Mouse (Mus musculus) heart, postnatal 0 days (tissue): ENCODE results near the gene Zfp580. TPM values are rescaled to one million over a fixed set of nuclear protein-coding genes. Genes with fewer than 3 reads are reported as not detected.

Experiments
- ATAC-seq: fragments of 200-750 bp; cut with Nextera tagmentation; 2 replicates; pipeline ENCODE4 v1.8.0; 2017; ENCODE audit warnings: low read depth, moderate number of reproducible peaks, moderate library complexity; ENCODE audit not compliant: insufficient read depth
- DNase-seq: peaks from one replicate; pipeline ENCODE4 v3.0.0-alpha.2; 2016; ENCODE audit warnings: low spot score
- H3K27ac ChIP-seq: fragments of 300-500 bp; sonication (generic); 2 replicates; pipeline ENCODE4 v1.5.1; 2014; ENCODE audit warnings: low read depth, mild to moderate bottlenecking
- H3K27me3 ChIP-seq: fragments of 300-500 bp; sonication (generic); 2 replicates; pipeline ENCODE4 v1.6.1; 2014; ENCODE audit warnings: low read length, mixed read lengths; ENCODE audit not compliant: control insufficient read depth, insufficient read depth
- H3K36me3 ChIP-seq: fragments of 300-500 bp; sonication (generic); replicated peaks from 2 replicates; pipeline ENCODE4 v1.6.1; 2014; ENCODE audit warnings: low read length, mixed read lengths; ENCODE audit not compliant: control insufficient read depth, insufficient read depth
- H3K4me1 ChIP-seq: fragments of 300-500 bp; sonication (generic); 2 replicates; pipeline ENCODE4 v1.6.1; 2014; ENCODE audit warnings: antibody characterized with exemption; ENCODE audit not compliant: control insufficient read depth, insufficient read depth
- H3K4me2 ChIP-seq: fragments of 300-500 bp; sonication (generic); 2 replicates; pipeline ENCODE4 v1.6.1; 2014; ENCODE audit warnings: low read depth, mild to moderate bottlenecking, low read length, moderate library complexity
- H3K4me3 ChIP-seq: fragments of 300-500 bp; sonication (generic); 2 replicates; pipeline ENCODE4 v1.5.1; 2014; ENCODE audit warnings: low read depth, low read length
- H3K9ac ChIP-seq: fragments of 300-500 bp; sonication (generic); replicated peaks from 2 replicates; pipeline ENCODE4 v1.6.1; 2014; ENCODE audit warnings: low read depth, low read length, mixed read lengths
- H3K9me3 ChIP-seq: fragments of 300-500 bp; sonication (generic); replicated peaks from 2 replicates; pipeline ENCODE4 v1.6.1; 2016; ENCODE audit warnings: low read length; ENCODE audit not compliant: control insufficient read depth
- CTCF ChIP-seq: IDR thresholded peaks from 2 replicates; pipeline ENCODE4 v1.5.1; 2016; ENCODE audit warnings: antibody characterized with exemption, control low read depth, low read depth
- EP300 ChIP-seq: IDR thresholded peaks from 2 replicates; pipeline ENCODE4 v1.6.1; 2016; ENCODE audit warnings: antibody characterized with exemption, low read depth
- WGBS: fragments of 180-500 bp; shearing (Covaris S2); extraction: QIAGEN DNeasy Blood & Tissue Kit; methylation state at CpG from one replicate; pipeline ENCODE4 v1.1.7; 2014; 5-methylcytosine and 5-hydroxymethylcytosine counted together
- polyA plus RNA-seq: library from polyadenylated mRNA; unstranded; fragments of >200 nt; fragmentation: Nextera tagmentation; extraction: Ambion mirVana; gene quantifications from 2 replicates; pipeline ENCODE4 v1.2.1, GENCODE M21; 2015
- total RNA-seq: library from RNA; depleted of rRNA; stranded (reverse); fragments of >200 nt; gene quantifications from 2 replicates; pipeline ENCODE4 v1.2.3, GENCODE M21; 2014; ENCODE audit warnings: low replicate concordance

Zfp580 gene
- total and polyA plus RNA-seq, 2 experiments from 2014 or later = 16.6 TPM; not detected in 1

GRCm38 (mm10) chr7:5030554-5031275, 20.6 kb upstream of the Zfp580 start:
- peaks cover 21% of the 10 kb centered on the region for H3K9me3 ChIP-seq
- no peak overlapping the region for H3K27ac ChIP-seq
- H3K4me3 ChIP-seq = no peak overlapping the region
- no peak for ATAC-seq
- no peak overlapping the region for H3K4me2 ChIP-seq
- no peak overlapping the region for H3K9ac ChIP-seq
- H3K36me3 ChIP-seq = peaks cover 79% of the 10 kb centered on the region
- no peak for DNase-seq
- no peaks in the 10 kb centered on the region for H3K27me3 ChIP-seq
- WGBS = 85% methylated on average over 63 of the region's 63 CpGs
- TF ChIP-seq EP300 (no peak), CTCF (no peak)
- no peaks in the 10 kb centered on the region for H3K4me1 ChIP-seq

- H3K4me3 ChIP-seq = no peak overlapping the region
- WGBS = 82% methylated on average over 46 of the region's 46 CpGs
- ATAC-seq = no peak
Observed at GRCm38 (mm10) chr7:5031496-5031895, 19.8 kb upstream of the Zfp580 start.

GRCm38 (mm10) chr7:5033818-5034217, 17.5 kb upstream of the Zfp580 start, which contains the start of gene 4632433K11Rik:
4632433K11Rik (plus strand) TSS chr7:5034118.
- Histone ChIP-seq H3K4me2 (no peak within 1 kb of the TSS), H3K9ac (no peak within 1 kb of the TSS), H3K4me1 (peaks cover 8% of the 10 kb centered on the region), H3K9me3 (peaks cover 21% of the 10 kb centered on the region), H3K36me3 (peaks cover 68% of the 10 kb centered on the region), H3K27me3 (no peaks in the 10 kb centered on the region), H3K4me3 (no peak within 1 kb of the TSS), H3K27ac (no peak within 1 kb of the TSS)
- WGBS = 80% methylated on average over 3 of the region's 3 CpGs
- ATAC-seq = no peak
- no peak for DNase-seq
- no peak for TF ChIP-seq EP300
- TF ChIP-seq CTCF = no peak

More at GRCm38 (mm10) chr7:5031496-5031895, 19.8 kb upstream of the Zfp580 start:
- DNase-seq = no peak
- H3K27ac ChIP-seq = no peak overlapping the region
- H3K9me3 ChIP-seq = peaks cover 21% of the 10 kb centered on the region
- TF ChIP-seq EP300 (no peak), CTCF (no peak)
- H3K4me1 ChIP-seq = no peaks in the 10 kb centered on the region
- H3K9ac ChIP-seq = no peak overlapping the region
- H3K4me2 ChIP-seq = no peak overlapping the region
- no peaks in the 10 kb centered on the region for H3K27me3 ChIP-seq
- peaks cover 82% of the 10 kb centered on the region for H3K36me3 ChIP-seq

GRCm38 (mm10) chr7:5035628-5036027, 15.7 kb upstream of the Zfp580 start:
- TF ChIP-seq EP300 (no peak), CTCF (no peak)
- Histone ChIP-seq H3K9me3 (peaks cover 11% of the 10 kb centered on the region), H3K9ac (no peak overlapping the region), H3K36me3 (peaks cover 49% of the 10 kb centered on the region), H3K4me1 (peaks cover 8% of the 10 kb centered on the region), H3K4me2 (no peak overlapping the region), H3K27me3 (no peaks in the 10 kb centered on the region), H3K27ac (no peak overlapping the region), H3K4me3 (no peak overlapping the region)
- 96% methylated on average over 17 of the region's 17 CpGs for WGBS
- ATAC-seq (no peak), DNase-seq (no peak)

- 93% methylated on average over 9 of the region's 9 CpGs for WGBS
- Histone ChIP-seq H3K4me3 (no peak overlapping the region), H3K9me3 (peaks cover 6% of the 10 kb centered on the region), H3K4me1 (peaks cover 8% of the 10 kb centered on the region), H3K9ac (no peak overlapping the region), H3K4me2 (no peak overlapping the region), H3K36me3 (peaks cover 44% of the 10 kb centered on the region), H3K27ac (no peak overlapping the region), H3K27me3 (no peaks in the 10 kb centered on the region)
- DNase-seq (no peak), ATAC-seq (no peak)
- no peak for TF ChIP-seq CTCF
- TF ChIP-seq EP300 = no peak
Observed at GRCm38 (mm10) chr7:5036136-5036535, 15.2 kb upstream of the Zfp580 start.

- no peak for ATAC-seq
- H3K36me3 ChIP-seq = peaks cover 35% of the 10 kb centered on the region
- no peak overlapping the region for H3K4me2 ChIP-seq
- no peak for TF ChIP-seq CTCF
- no peak for TF ChIP-seq EP300
- no peak for DNase-seq
- no peak overlapping the region for H3K4me3 ChIP-seq
- H3K27me3 ChIP-seq = no peaks in the 10 kb centered on the region
- peaks cover 8% of the 10 kb centered on the region for H3K4me1 ChIP-seq
- H3K9me3 ChIP-seq = no peaks in the 10 kb centered on the region
- no peak overlapping the region for H3K27ac ChIP-seq
- no peak overlapping the region for H3K9ac ChIP-seq
- 88% methylated on average over 7 of the region's 7 CpGs for WGBS
Observed at GRCm38 (mm10) chr7:5037026-5037425, 14.3 kb upstream of the Zfp580 start.
